ENCODE assay signal across 14 mouse cellular contexts in genomic region chr1:122463931-122464330, GRCm38 (mm10).
DNase-seq lines count a peak whose midpoint lies in the region; ATAC-seq lines count a peak whose summit lies in the region.
"Had no signal": no experiment of that assay in that cellular context is flagged by ENCODE, and none has a peak within 500 bp of the region (broad histone marks: within the 10 kb centered on the region; RNA-seq: fewer than 3 reads in every experiment).

No protein-coding gene starts in this region.

- no peaks in the 10 kb centered on the region for H3K4me1 ChIP-seq in hindbrain, embryonic 15.5 days (replicated peaks)
- H3K4me1 ChIP-seq in hindbrain, embryonic 12.5 days = no peaks in the 10 kb centered on the region
- H3K4me1 ChIP-seq: heart, embryonic 12.5 days; limb, embryonic 13.5 days had no signal

- H3K4me2 ChIP-seq in hindbrain, embryonic 15.5 days = no peak overlapping the region
- no peak overlapping the region for H3K4me2 ChIP-seq in hindbrain, embryonic 12.5 days (replicated peaks)
- H3K4me2 ChIP-seq: heart, embryonic 12.5 days; limb, embryonic 13.5 days had no signal

- no peak overlapping the region for H3K27ac ChIP-seq in hindbrain, embryonic 15.5 days (replicated peaks)
- H3K27ac ChIP-seq in hindbrain, embryonic 12.5 days = no peak overlapping the region
- H3K27ac ChIP-seq: limb, embryonic 13.5 days had no signal

- H3K36me3 ChIP-seq in hindbrain, embryonic 15.5 days = no peaks in the 10 kb centered on the region
- H3K36me3 ChIP-seq in hindbrain, embryonic 12.5 days = no peaks in the 10 kb centered on the region
- H3K36me3 ChIP-seq: heart, embryonic 12.5 days; limb, embryonic 13.5 days had no signal

- 58% methylated on average over 3 of the region's 3 CpGs for WGBS in hindbrain, embryonic 15.5 days
- 77% methylated on average over 3 of the region's 3 CpGs for WGBS in hindbrain, embryonic 12.5 days

- H3K4me3 ChIP-seq in hindbrain, embryonic 15.5 days = no peak overlapping the region
- no peak overlapping the region for H3K4me3 ChIP-seq in hindbrain, embryonic 12.5 days
- H3K4me3 ChIP-seq: heart, embryonic 12.5 days; limb, embryonic 13.5 days had no signal

- no peak overlapping the region for H3K9ac ChIP-seq in hindbrain, embryonic 15.5 days
- H3K9ac ChIP-seq in hindbrain, embryonic 12.5 days = no peak overlapping the region
- H3K9ac ChIP-seq: heart, embryonic 12.5 days; limb, embryonic 13.5 days; liver, postnatal 0 days had no signal

- H3K27me3 ChIP-seq in hindbrain, embryonic 15.5 days = no peaks in the 10 kb centered on the region
- H3K27me3 ChIP-seq in hindbrain, embryonic 12.5 days = no peaks in the 10 kb centered on the region
- H3K27me3 ChIP-seq: heart, embryonic 12.5 days; limb, embryonic 13.5 days had no signal

- no peaks in the 10 kb centered on the region for H3K9me3 ChIP-seq in hindbrain, embryonic 15.5 days
- no peaks in the 10 kb centered on the region for H3K9me3 ChIP-seq in hindbrain, embryonic 12.5 days (replicated peaks)
- H3K9me3 ChIP-seq: limb, embryonic 13.5 days had no signal

- ATAC-seq in hindbrain, embryonic 15.5 days (ENCODE audit: low FRiP score, low read depth) = peak; percentile 65; the same call in 1 of the 2 replicates
- ATAC-seq in hindbrain, embryonic 12.5 days (ENCODE audit: low FRiP score) = no peak
- no peak for ATAC-seq in activated CD4-positive, CD25-positive, alpha-beta regulatory T cell, adult 4 months
- ATAC-seq: liver, postnatal 0 days had no signal

- DNase-seq in brain, embryonic 18.5 days (ENCODE audit: low read depth, low spot score) = peak; percentile 57
- peak; percentile 80 for DNase-seq in cerebellum, adult 9-11 months
- peak; percentile 26 to 44 for DNase-seq in layer of hippocampus, adult 8-10 months (ENCODE audit: low spot score in 2 of 2)
- no peak for DNase-seq in ovary, adult 18-20 months (ENCODE audit: low spot score)
- DNase-seq in ovary, postnatal 36 days (ENCODE audit: low spot score) = no peak
- DNase-seq: B cell, adult 2 months; liver, postnatal 0 days; lung, postnatal 4 days; midbrain, embryonic 14.5 days had no signal

Comparison
In these comparisons a context has a peak if more than half of its experiments do, and no peak if none do; other contexts are left out.
1. DNase-seq: peak in brain, embryonic 18.5 days (single experiment), cerebellum, adult 9-11 months (single experiment) and layer of hippocampus, adult 8-10 months (2 of 2); none in ovary, adult 18-20 months (single experiment) and ovary, postnatal 36 days (single experiment).